Mouse (Mus musculus) lung, postnatal 4 days (tissue): ENCODE data around the gene Mrpl57.
"Not testable (repeated sequence)": the region's sequence is repeated elsewhere in the genome, so short reads cannot be mapped to it uniquely, and the experiment has no call there.

ENCODE experiments used
- DNase-seq, 2 experiments: peaks; one replicate each; pipeline ENCODE4 v3.0.0; 2021

Gene Mrpl57

GRCm38 (mm10) chr14:57825788-57826751 lies at the start of gene Mrpl57, which contains the start of gene Ska3:
TSS of gene Mrpl57 (plus strand) at chr14:57826234.
TSS of gene Ska3 (minus strand) at chr14:57826185.
- peak; percentile 94 to 95 for DNase-seq

DNA sequence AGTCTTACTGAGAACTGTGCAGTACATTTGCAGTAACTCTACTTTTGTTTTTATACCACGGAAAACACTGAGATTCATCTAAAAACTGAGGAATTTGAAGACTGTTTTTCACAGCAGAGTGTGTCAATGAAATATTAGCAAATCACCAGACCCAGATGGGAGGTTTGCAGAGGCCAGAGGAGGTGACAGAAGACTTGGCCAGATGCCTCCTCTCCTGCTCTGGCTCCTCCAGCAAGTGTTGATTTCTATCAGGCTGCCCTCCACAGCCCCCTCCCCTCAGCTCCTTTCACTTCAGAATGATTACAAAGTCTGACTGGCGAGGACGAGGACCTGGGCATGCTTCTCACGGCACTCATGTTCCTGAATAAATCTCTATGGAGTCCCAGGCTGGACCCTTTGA lies 38.6 kb upstream of the Mrpl57 start:
- DNase-seq: no peak

- DNase-seq: no peak
Observed at GRCm38 (mm10) chr14:57789311-57789710, 36.7 kb upstream of the Mrpl57 start.

- DNase-seq: no peak
Observed at GRCm38 (mm10) chr14:57789759-57790158, 36.3 kb upstream of the Mrpl57 start.

GRCm38 (mm10) chr14:57791171-57791570 lies 34.9 kb upstream of the Mrpl57 start:
- no peak for DNase-seq

DNA sequence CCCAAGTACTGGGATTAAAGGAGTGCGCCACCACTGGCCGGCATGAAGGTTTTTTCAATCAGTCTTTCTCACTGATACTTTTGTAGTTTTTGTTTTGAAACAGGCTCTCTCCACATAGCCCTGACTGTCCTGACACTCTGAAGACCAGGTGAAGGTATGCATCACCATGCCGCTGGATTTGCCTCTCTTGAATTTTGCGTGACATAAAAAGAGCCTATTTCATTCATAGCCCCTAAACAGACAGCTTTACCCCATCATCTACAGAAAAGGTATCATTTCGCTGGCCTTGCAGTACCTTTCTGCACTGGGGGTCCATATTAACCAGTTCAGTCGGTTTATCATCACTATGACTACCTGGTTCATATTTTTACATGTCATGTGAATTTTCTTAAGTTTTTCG lies 28.5 kb upstream of the Mrpl57 start:
- peak in 1 of 2 experiments; percentile 15 for DNase-seq

- DNase-seq: peak; percentile 98
Observed at GRCm38 (mm10) chr14:57797991-57798931, 27.8 kb upstream of the Mrpl57 start, which contains the start of gene Sap18. TSS of gene Sap18 (plus strand) at chr14:57798180.

- no peak for DNase-seq
Observed at GRCm38 (mm10) chr14:57803731-57804130, 22.3 kb upstream of the Mrpl57 start.

GRCm38 (mm10) chr14:57808558-57808957 lies 17.5 kb upstream of the Mrpl57 start:
- DNase-seq: peak in 1 of 2 experiments; percentile 24

DNA sequence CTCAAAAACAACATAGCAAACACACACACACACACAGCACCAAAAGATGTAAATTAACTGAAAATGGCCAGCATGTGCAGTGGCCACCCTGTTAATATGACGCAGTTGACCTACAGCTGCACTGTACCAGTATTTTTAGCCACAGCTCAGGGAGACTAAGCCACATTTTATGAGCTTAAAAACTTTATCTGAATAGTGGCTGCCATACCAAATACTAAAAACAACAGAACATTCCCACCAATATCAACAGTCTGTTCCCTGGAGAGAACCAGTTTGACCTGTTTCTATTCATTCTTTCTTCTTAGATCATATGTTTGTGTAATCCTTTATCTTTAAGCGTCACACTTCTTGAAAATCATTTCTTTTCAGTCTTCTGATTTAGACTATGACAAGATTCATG lies 15.1 kb upstream of the Mrpl57 start:
- DNase-seq: no peak

DNA sequence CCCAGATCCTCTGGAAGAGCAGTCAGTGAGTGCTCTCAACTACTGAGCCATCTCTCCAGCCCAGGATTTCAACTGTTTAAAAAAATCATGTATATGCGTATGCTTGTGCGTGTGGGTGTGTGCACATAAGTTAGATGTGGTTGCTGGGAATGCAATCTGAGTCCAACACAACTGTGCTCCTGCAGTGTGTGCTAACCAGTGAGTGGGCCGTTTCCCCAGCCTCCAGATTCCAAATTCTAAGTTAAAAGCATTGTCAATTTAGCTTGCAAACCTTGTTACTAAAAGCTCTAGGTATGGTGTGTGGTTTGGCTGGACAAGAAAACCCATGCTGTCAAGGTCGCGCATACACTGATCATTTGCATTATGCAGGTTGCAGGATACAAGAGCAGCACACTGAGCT lies 14.2 kb upstream of the Mrpl57 start:
- no peak for DNase-seq

DNA sequence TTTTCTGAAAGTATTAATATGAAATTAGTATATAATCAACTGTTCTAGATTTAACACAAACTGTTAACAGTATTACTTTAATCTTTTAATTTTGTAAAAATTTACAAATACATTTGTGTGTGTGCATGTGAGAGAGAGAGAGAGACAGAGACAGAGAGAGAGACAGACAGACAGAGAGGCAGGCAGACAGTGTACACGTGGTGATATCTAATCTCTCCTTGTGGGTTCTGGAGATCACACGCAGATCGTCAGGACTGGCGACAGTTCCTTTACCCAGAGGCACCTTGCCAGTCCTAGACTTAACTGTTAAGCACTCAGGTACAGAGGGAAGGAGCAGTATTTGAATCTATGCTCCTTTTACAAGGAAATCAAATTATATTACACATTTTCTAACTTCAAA lies 5.2 kb upstream of the Mrpl57 start:
- no peak for DNase-seq

GRCm38 (mm10) chr14:57827284-57827683 lies 1.2 kb downstream of the Mrpl57 start:
- no peak for DNase-seq

DNA sequence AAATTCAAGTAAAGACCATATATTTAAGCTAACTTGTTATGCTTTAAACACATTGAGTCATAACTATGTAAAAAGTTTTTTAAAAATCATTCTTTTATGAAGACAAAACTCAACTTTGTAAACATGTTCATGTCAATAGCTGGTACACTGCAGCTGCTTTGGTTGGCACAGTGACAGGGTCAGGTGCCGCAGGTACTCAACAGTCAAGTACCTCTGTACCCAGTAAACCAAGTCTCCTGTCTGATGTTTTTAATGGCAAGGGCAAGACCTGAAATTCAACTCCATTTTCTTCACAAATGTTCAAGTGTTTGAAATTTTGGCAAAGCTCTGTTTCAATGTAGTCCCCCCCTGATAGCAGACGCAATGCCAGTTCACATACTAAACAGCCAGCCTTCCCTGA lies 7.5 kb downstream of the Mrpl57 start:
- DNase-seq: peak; percentile 13 to 52

- DNase-seq: no peak
Observed at GRCm38 (mm10) chr14:57835157-57835556, 9.1 kb downstream of the Mrpl57 start.

GRCm38 (mm10) chr14:57844535-57844934 lies 18.5 kb downstream of the Mrpl57 start:
- DNase-seq: no peak

DNA sequence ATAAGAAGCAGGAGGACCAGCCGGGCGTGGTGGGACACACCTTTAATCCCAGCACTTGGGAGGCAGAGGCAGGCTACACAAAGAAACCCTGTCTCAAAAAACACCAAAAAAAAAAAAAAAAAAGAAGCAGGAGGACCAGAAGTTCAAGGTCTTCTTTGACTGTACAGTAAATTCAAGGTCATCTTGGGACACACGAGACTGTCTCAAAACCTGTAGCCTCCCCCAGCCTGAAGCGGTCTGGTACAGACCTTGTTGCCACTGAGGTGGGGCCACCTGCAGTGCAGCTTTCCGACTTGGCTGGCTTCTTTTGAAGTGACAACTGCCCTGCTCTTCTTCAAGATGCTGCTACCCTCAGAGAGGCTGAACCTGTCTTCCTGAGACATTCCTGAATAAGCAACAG lies 22.0 kb downstream of the Mrpl57 start:
- DNase-seq: not testable (repeated sequence)

DNA sequence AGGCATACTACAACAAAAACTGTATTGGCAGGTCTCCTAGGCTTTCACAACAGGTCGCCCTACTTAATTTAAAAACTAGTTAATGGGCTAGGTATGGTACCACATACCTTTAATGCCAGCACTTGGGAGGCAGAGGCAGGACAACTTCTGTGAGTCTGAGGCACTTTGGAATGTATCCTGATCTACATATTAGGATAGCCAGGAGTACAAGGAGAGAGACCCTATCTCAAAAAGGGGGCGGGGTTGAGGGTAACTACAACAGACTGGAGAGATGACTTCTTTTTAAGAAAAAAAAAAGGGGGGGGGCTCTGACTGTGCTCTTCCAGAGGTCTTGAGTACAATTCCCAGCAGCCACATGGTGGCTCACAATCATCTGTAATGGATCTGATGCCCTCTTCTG lies 22.6 kb downstream of the Mrpl57 start:
- DNase-seq: no peak

DNA sequence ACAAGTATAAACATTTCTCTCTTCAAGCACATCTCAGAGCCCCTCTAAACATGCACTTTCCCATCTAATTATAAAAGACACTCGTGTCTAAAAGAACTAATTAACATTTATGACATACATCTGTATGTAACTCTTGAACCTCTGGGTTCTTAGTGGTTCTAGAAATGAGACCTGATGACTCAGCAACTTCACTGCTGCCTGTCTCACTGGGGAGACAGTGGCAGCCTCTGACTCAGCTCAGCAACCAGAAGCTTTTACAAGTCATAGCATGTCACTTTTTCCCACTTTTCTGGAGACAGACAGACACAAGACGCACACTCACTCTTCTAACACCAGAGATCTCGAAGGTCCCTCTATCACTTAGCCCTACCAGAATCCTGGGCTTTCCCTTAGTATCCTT lies 24.3 kb downstream of the Mrpl57 start:
- no peak for DNase-seq

DNA sequence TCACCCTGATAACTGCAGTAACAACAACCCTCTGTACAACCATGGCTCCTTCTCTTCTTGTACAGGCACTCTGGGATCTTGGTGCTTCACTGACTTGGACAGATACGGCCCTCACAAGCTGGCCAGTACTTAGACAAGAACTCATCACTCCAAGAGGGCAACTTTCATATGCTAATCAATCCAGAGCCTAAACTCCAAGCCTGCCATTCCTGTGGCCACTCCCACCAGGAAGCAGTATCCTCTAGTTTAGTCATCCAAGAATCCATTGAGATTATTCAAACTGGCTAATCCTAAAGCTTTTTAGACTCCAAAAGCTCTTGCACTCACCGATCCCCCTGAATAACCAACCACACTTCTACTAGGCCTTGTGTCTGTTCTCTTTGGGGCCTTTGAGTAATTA lies 26.9 kb downstream of the Mrpl57 start:
- no peak for DNase-seq

GRCm38 (mm10) chr14:57856037-57856436 lies 30.0 kb downstream of the Mrpl57 start:
- not testable (repeated sequence) for DNase-seq

DNA sequence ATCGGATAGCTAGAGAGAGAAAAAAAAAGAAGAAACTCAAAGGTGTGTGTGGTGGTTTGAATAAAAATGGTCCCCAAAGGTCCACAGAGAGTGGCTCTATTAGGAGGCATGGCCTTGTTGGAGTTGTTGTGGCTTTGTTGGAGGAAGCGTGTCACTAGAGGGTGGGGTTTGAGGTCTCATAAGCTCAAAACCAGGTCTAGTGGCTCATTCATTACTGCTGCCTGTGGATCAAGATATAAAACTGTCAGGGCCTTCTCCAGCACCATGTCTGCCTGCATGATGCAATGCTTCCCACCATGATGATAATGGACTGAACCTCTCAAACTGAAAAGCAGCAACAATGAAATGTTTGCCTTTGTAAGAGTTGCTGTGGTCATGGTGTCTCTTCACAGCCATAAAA lies 32.6 kb downstream of the Mrpl57 start:
- DNase-seq: no peak

GRCm38 (mm10) chr14:57859520-57859919 lies 33.5 kb downstream of the Mrpl57 start:
- no peak for DNase-seq
